Mouse (Mus musculus) embryo, embryonic 11.5 days (tissue): Measurements from ENCODE around the gene Diablo.
"Not testable (repeated sequence)": the region's sequence is repeated elsewhere in the genome, so short reads cannot be mapped to it uniquely, and the experiment has no call there.

Source experiments
- DNase-seq: peaks from one replicate; pipeline ENCODE4 v3.0.0-alpha.2; 2012; ENCODE audit warnings: low read depth, low spot score

Diablo gene

DNA sequence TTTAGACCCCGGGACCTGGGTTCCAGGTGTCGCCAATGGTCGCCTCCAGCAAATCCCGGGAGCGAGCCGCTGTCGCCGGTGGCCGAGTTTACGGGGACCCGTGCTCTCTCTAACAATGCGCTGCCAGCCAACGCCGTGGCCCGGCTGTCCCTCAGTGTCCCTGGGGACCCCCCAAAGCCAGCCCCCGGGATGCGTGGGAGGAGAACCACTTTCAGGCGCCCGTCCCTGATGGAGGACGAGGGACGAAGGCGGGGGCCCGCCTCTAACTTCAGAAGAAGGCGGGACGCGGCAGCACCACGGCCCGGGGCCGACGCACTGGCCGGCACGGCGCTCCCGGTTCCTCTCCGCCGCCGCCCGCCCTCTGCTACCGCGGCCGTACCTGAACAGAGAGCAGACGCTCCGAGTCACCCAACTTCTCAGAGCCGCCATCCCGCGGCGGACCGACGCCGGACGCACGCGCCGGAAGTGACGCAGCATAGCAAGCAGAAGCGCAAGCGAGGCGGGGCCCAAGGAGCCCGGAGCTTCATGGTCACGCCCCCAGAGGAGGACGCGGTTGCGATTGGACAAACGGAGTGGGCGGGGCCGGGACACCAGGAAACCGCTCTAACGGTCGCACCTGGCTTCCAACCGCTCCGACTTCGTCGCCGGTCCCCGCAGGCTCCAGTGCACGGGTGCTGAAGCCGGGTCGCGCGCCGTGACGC lies at the start of gene Diablo:
Gene Diablo, minus strand, starts transcription at position 485 of the 701 bp plus-strand sequence.
- DNase-seq = peak; percentile 98

DNA sequence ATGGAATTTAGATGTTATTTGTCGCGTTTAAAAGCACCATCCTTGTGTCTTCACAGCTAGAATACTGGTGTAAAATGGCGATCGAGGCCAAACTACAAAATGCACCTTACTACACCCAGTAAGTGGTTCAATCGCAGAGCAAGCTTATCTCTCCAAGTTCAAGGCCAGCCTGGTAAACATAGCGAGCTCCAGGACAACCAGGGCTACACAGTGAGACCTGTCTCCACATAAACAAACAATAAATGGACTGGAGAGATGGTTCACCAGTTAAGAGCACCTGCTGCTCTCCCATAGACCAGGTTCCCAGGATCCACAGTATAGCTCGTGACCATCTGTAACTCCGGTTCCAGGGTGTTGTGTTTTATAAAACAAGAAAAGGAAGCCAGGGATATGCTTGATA lies 49.4 kb upstream of the Diablo start:
- DNase-seq = no peak

DNA sequence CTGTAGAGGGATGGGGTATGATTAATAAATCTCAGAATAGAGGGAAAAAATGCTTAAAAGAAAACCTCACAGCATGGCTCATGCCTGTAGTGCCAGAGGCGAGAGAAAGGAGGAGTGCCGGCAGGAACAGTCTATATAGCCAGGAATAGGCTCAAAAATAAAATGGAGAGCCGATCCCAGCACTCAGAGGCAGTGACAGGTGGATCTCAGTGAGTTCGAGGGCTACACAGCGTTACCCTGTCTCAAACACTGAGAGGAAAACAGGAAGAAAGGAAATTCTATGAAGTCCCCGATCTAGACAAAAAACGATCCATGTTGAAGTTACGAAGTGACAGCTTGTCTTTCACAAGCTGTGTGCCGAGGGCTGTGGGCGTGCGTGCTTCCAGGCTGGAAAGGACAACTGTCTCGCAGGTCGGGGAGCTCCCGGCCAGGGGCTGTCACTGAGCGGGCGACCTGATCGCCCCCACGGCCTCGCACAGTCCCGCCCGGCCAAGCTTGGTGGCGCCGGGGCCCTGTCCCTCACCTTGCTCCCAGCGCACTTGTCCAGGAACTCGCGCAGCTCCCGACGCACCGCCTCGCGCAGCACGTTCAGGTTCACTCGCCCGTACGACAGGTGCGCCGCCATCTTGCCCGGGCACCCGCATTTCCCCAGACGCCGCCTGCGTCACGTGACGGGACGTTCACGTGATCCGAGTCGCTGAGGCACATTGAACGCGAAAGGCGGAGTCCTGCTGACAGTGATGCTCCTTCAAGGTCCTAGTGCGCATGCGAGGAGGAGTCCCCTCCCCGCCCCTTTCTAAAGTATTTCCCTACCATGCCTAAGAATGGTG lies 48.6 kb upstream of the Diablo start, which contains the start of gene Vps33a:
Gene Vps33a, minus strand, starts transcription at position 682 of the 830 bp plus-strand sequence.
- DNase-seq = peak; percentile 100

DNA sequence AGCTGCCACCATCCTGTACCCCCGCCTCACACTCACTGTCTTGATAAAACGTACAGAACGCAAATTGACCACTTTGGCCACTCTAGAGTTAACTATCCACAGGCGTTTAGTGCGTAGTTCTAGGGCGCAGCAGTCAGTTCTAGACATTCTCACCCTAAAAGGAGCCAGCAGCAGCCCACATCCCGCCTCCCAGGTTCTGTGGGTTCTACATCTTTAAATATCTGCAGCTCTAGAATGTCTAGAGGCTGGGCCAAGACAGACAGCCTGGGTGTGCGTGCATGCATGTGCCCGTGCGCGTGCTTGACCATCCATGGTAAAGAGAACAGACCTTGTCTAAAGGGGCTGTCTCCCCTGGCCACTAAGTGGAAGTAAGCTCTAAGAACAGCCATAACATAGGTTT lies 37.2 kb upstream of the Diablo start:
- no peak for DNase-seq

DNA sequence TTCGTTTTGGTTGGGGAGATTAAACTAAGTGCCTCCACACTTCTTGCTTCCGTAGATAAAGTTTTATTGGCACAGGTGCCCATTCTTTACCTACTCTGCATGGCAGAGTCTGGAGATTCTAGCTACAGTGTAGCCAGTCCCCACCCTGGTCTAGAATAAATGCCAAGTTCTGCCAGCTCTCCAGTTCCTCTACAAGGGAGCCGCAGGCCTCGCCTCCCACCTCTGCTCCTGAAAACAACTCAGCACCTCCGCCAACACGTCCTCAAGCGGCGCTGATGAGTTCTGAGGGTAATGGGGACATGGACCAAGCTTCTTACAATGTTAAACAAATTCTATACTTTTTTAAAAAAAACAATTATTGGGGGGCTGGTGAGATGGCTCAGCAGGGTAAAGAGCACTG lies 35.6 kb upstream of the Diablo start:
- DNase-seq = no peak

DNA sequence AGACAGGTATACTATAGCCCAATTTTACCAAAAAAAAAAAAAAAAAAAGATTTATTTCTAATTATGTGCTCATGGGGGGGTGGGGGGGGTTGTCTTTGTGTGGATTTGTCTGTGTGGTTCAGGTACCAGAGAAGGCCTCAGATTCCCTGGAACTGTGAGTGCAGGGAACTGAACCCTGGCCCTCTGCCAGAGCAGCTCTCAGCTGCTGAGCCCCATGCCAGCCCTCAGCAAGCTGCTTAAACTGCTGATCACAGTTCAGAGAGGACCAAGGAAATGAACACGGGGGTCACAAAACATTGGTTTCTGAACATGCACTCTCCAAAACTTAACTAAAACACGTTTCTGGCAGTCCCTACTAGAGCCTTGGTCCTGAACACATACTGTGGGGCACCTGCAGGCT lies 32.5 kb upstream of the Diablo start:
- DNase-seq = no peak

DNA sequence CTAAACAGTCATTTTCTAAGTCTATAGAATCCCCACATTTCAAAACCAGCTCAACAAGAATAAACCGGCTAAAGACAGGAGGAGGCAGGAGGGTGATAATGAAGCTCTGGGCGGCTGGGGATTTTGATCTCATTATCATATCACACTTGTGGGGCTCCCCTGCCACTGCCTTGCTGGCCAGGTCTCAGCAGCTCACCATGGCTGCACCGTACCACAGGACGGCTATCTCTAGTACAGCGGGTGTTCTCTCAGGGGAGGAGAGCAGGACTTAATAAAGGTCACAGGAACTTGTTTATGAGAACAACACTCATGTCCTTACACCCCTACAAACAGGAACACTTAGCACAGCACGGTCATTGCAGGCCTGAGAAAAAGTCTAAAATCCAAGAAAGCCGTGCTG lies 31.7 kb upstream of the Diablo start:
- no peak for DNase-seq

DNA sequence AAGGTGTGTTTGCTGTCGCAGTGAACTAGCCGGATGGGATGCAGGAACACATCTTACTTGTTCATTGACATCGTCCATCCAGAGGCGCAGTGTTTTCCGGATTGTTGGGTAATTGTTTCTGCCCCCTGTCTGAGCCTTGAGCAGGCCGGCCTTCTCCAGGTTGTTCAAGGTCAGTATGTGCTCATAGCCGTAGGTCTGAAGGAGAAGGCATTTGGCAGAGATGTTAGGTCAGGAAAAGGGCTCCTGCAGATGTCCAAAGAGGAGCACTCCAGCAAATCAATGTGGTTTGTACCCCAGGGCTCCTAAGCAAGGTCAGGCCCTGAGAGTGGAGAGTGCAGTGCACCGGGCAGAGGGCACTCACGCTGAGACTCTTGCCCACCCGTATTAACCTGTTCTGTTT lies 9.8 kb upstream of the Diablo start:
- no peak for DNase-seq

DNA sequence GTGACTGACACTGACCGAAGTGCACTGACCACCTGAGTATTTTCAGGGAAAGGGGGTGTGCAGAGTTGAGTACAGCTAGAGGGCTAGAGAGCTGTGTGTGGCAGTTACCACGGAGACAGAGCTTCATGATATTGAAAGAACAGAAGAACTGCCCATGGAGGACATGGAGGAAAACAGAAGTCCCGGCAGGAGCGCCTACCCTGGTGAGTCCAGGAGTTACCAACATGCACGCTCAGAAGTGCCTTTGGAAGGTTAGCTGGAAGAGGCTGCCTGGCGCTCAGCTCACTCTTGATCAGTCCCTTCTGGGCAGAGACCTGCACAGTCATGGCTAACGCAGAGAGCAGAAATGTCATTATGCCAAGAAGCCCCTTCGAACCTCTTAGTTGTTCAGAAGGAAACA lies 6.1 kb upstream of the Diablo start:
- no peak for DNase-seq

DNA sequence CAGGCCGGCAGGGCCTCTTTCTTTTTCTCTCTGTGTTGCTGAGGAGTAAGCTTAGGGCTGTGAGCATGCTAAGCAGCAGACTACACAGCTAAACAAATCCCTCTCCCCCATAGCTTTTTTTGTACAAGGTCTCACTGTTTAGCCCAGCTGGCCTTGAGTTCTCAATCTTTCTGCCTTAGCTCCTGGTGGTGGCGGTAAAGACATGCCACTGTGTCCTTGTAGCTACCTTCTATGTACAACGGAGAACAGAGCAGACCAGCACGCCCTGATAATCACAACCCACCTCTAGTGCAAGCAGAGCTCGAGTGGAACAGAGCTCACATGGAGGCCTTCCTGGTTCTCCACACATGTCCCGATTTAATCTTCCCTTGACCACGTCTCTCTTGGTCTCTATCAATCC lies 4.7 kb upstream of the Diablo start:
- DNase-seq = no peak

DNA sequence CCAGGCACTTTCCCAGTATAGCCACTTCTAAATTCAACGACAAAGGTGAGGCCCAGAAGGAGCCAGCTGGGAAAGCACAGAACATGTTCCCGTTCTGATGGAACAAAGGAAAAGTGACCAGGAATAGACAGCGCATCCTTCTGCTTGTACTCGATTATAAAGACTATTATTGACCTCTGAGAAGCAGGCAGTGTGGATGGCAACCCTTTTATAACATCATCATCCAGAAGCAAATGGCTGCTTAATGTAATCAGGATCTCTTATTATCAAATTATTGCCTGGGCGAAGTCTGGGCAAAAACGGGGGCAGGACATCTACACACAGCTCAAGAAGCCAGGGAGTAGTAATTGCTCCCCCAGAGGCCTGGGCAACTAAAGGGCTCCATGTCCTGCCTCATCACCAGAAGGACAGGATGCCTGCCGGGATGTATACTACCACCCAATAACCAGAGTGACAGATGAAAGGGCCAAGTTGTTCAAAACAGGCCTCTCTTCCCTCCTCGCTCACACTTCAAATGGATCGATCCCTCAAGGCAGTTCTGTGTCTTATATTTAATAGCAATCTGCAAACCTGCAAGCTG lies 2.0 kb upstream of the Diablo start:
- no peak for DNase-seq

DNA sequence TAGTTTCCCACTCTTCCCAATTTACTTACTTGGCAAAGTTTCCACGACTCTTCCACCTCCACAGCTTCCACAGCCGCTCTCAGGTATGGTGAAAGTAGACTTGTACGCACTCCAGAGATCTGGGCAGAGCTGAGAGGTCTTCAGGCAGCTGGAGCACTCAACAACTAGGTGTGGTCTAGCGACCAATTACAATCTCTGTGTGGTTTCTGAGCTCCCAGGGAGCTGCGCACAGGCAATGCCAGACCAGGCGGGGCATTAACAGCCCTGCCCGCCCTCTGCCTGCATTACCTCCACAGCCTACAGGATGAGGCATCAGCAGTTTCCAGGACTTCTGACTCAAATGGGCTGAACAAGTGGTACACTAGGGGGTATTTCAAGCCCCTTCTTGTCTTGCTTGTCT lies 1.3 kb upstream of the Diablo start, which contains the start of gene Gm49027:
Gene Gm49027, minus strand, starts transcription at position 208 of the 400 bp plus-strand sequence.
- DNase-seq = no peak

DNA sequence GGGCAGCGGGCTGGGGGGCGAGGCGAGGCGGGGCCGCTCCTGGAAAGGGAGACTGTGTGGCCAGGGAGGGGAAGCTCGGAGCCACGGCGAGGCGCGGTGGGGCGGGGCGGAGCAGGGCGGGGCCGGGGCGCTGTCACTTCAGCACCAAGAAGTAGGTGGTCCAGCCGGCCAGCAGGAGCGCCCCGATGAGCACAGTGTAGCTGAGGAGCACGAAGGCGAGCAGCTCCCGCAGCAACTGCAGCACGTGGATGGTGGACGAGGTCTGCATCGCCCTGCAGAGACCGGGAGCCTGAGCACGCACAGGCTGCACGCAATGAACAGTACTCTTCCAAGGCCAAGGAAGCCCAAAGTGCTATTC lies 396 bp upstream of the Diablo start:
- no peak for DNase-seq

DNA sequence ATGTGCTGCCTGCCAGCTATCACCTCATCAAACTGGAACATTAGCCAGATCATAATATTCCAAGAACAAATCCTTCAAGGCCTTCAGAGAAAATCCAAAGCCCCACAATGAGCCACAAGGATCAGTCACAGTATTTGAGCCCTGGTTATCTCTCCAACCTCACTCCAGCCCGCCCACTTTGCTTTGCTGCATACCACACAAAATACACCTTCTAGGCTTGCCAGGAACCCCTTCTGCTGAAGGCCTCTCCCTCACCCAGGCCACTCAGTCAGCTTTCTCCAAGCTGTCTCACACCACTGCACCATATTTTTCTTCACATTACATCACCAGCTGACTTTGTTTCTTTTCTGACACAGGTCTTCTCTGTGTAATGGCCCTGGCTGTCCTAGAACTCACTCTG lies 1.8 kb downstream of the Diablo start:
- no peak for DNase-seq

DNA sequence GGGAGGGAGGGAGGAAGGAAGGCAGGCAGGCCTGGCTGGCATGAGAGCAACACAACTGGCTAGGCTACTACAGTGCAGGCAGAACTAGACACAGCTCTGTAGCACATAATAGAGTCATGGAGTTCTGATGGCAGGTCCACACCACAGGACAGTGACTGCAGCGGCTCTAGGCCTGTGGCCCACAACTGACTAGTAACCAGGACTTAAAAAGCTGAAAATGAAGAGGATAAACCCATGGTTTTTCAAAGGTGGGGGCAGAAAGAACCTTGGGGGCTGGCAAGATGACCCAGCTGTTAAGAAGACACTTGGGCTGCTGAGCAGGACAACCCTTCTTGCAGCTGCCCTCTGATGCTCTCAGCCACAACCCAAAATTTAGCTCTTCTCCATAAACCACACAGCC lies 2.4 kb downstream of the Diablo start:
- DNase-seq = no peak

DNA sequence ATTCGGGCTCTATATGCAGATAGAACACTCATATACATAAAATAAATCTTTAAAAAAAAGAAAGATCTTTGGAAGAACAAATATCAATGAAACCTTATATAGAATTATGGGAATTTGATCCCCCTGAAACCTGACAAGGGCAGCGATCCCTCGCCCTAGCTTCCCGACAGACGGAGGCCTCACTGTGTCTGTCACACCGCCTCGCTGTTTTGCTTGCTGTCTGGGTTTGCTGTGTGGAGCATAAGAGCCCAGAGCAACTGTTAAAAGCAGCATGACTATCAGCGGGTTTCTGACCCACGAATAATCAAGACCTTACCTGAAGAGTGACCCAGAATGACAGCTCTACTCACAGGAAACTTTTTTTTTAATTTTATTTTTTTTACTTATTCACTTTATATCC lies 3.3 kb downstream of the Diablo start:
- DNase-seq = no peak

DNA sequence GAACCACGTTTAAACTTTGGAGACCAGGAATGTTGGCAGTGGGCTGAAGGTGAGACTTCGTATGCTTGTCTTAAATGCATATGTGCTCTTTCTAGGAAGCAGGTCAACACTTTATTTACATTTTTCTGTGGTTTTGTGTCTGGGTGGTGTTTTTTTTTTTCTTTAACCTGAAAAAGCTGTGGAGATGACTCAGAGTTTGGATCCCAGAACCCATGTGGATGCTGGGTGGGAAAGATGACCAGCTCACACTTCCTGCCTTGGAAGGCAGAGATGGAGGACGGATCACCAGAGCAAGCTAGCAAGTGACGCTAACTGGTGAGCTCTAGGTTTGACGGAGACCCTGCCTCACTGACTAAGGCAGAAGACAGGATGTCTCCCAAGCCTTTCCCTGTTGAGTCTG lies 9.1 kb downstream of the Diablo start:
- no peak for DNase-seq

DNA sequence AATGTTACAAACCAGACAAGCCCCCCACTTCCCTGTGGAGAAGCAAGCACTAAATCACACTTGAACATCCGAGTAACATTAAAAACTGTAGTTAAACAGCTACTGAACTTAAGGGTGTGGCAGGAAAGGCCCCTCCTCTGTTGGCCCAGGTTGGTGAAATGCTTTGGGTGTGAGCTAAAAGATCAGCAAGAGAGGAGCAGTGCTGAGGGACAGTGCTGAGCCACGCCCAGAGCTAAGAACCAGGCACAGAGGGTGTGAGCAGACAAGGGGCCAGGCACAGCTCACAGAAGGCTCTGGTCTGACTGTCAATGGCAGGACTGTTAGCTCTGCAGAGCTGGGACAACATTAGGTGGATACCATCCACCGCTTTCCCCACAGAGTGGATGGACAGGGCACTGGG lies 11.9 kb downstream of the Diablo start:
- DNase-seq = no peak

DNA sequence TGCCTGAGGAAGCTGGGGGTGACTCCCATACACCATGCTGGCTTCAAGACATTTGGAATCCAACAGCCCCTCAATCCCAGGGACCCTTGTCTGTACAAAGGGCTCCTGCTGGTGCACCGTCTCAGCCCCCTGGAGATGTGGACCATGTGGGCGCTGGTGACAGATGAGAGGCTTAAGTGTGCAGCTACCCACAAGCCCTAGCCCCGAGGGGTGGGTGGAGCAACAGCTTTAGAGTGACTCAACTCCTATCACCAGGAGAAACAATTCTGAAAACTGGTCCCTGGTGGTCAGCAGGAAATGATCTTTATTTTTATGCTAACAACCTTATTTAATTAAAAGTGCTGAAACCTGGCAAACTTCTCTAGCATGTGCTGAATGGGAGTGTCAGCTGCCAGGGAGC lies 12.6 kb downstream of the Diablo start:
- DNase-seq = not testable (repeated sequence)

DNA sequence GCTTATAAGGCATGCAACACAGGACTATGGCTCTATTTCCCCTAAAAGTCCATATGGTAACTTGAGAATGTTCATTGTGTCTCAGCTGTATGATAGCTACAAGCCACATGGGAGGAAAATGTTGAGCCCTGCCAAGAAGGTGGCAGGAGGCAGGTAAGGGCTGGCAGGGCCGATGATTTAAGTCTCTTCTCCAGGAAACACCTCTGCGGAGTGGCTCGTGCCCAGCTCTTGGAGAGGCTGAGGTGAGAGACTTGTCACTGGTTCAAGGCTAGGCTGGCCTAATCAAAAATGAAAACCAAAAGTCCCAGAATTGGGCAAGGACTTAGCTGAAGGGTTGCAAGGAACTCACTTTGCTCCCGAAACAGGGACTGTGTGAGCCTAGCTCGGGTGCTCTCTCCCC lies 13.8 kb downstream of the Diablo start, which contains the start of gene B3gnt4:
Gene B3gnt4, plus strand, starts transcription at position 301 of the 400 bp plus-strand sequence.
- no peak for DNase-seq

DNA sequence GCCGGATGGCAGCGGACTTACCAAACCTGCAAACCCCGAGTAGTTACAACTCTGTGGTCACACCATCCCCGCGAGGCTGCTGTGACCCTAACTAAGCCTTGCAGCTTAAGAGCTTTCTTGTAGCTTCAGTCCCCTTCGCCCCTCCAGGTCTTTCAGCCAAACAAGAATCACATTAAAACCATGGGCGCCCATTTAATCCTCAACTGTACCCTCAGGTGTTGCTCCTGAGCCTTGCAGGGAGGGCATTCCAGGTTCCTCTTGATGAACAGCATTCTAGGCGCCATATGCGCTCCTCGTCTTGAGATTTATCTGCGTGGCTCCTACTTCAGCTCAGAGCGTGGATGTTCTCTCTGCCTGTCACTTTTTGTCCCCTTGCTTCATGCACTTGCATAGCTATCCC lies 15.1 kb downstream of the Diablo start:
- DNase-seq = no peak

DNA sequence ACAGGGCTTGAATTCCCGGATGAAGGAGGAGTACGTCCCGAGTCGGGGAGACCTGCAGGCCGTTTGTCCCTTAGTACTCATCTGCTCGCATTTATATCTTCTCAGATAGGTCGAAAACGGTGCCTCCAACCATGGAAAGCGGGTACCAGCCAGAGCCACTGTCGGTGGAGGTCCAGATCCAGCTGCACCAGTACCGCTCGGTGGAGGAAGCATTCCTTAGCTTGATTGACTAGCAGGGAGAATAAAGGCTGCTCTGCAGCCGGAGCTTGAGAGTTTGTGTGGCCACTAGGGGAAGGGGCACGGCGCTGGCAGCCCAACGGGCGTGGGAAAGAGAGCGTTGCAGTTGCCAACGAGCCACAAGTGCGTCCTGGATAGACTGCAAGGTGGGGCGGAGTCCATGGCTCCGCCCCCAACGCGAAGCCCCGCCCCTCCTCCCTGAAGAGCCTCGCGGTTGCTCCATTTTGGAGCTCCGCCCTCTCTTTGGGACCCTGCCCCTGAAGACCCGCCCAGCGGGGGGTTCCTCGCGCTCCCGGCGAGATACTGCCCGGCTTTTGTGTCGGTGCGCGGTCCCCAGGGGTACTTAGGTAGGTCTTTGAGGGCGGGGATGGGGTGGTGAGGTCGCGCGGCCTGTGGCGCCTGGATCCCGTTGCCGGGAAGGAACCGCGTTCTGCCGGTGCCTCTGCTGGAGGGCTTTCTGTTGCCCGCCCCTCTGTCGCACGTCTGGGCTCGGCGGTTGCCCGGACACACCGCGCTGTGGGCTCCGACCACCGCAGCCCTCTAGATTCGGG lies 15.8 kb downstream of the Diablo start:
- peak; percentile 88 for DNase-seq
